Mouse (Mus musculus): ENCODE measurements around the gene Adgrv1. TPM values are rescaled to one million over a fixed set of nuclear protein-coding genes. Genes with fewer than 3 reads are reported as not detected.

Gene Adgrv1
- 3.0 and 3.5 TPM in 2 replicates for polyA plus RNA-seq (2015; fragmentation: Nextera tagmentation; extraction: Ambion mirVana)

GRCm38 (mm10) chr13:81632720-81633415, at the start of gene Adgrv1:
TSS of gene Adgrv1 (minus strand) at chr13:81633154.

GRCm38 (mm10) chr13:81657351-81658052, 24.5 kb upstream of the Adgrv1 start, which contains the start of gene Lysmd3:
TSS of gene Lysmd3 (plus strand) at chr13:81657663.

Small RNA genes within 50 kb of the gene (microRNA-seq; reads per million reads assigned to microRNA genes)
- gene Gm25241 (ENCODE audit: borderline replicate concordance, insufficient number of aligned reads), result not detected

Other genes starting within 250 kb of the Adgrv1 start
- 17.3 and 18.6 TPM in 2 replicates for gene Lysmd3, start 24.5 kb upstream of the Adgrv1 start, polyA plus RNA-seq (2015; fragmentation: Nextera tagmentation; extraction: Ambion mirVana)
- 6.2 and 6.3 TPM in 2 replicates for gene Polr3g, start 77.9 kb upstream of the Adgrv1 start, polyA plus RNA-seq (2015; fragmentation: Nextera tagmentation; extraction: Ambion mirVana)
- gene Mblac2, start 78.2 kb upstream of the Adgrv1 start, polyA plus RNA-seq (2015; fragmentation: Nextera tagmentation; extraction: Ambion mirVana), result 11.0 and 15.0 TPM in 2 replicates
- 373 and 634 TPM in 2 replicates for gene Cetn3, start 149.9 kb upstream of the Adgrv1 start, polyA plus RNA-seq (2015; fragmentation: Nextera tagmentation; extraction: Ambion mirVana)